Comparison of ENCODE assay signal across 14 mouse cellular contexts in genomic region chr6:100150703-100151208, GRCm38 (mm10).
A peak's percentile ranks its signal among the peaks of the same experiment; 100 is the strongest.
DNase-seq lines count a peak whose midpoint lies in the region; ATAC-seq and TF ChIP-seq lines count a peak whose summit lies in the region.
"Had no signal": no experiment of that assay in that cellular context is flagged by ENCODE, and none has a peak within 500 bp of the region (broad histone marks: within the 10 kb centered on the region; RNA-seq: fewer than 3 reads in every experiment).

No protein-coding gene starts in this region.

- no peak for ATAC-seq in kidney, postnatal 0 days (replicated peaks; ENCODE audit: low FRiP score, low read depth)
- no peak for ATAC-seq in kidney, embryonic 15.5 days (replicated peaks; ENCODE audit: low FRiP score)
- ATAC-seq in granulocyte monocyte progenitor cell, adult 5-6 weeks (replicated peaks; ENCODE audit: poor library complexity, severe bottlenecking), result peak; percentile 86

- H3K4me1 ChIP-seq in kidney, postnatal 0 days (replicated peaks; ENCODE audit: insufficient read depth, low read length), result 0 out of 2 replicates have a peak, but pooled peaks cover 4% of the 10 kb centered on the region
- H3K4me1 ChIP-seq in kidney, embryonic 15.5 days, result peaks cover 15% of the 10 kb centered on the region

- no peak for DNase-seq in kidney, postnatal 0 days (ENCODE audit: low spot score)
- DNase-seq in urinary bladder, postnatal 14 days (ENCODE audit: low spot score), result peak; percentile 27
- DNase-seq in urinary bladder, postnatal 25 days (ENCODE audit: low spot score), result no peak
- DNase-seq in layer of hippocampus, postnatal 36 days, result no peak
- no peak for DNase-seq in left cerebral cortex, postnatal 4 days
- DNase-seq: cerebellum, adult 2 months had no signal

- peak; percentile 36; the same call in 1 of the 2 replicates for TF ChIP-seq CTCF in kidney, postnatal 0 days (IDR thresholded peaks at IDR 0.05; ENCODE audit: low read depth)

- 57% methylated on average over 6 of the region's 6 CpGs for WGBS in kidney, postnatal 0 days
- 59% methylated on average over 6 of the region's 6 CpGs for WGBS in kidney, embryonic 15.5 days

- no peak overlapping the region for H3K4me3 ChIP-seq in kidney, postnatal 0 days (replicated peaks; ENCODE audit: low read depth, low read length)
- no peak overlapping the region for H3K4me3 ChIP-seq in kidney, embryonic 15.5 days (replicated peaks)
- H3K4me3 ChIP-seq: embryonic facial prominence, embryonic 10.5 days; lung, embryonic 15.5 days; midbrain, embryonic 12.5 days; myocyte had no signal

- H3K27me3 ChIP-seq in kidney, postnatal 0 days (ENCODE audit: insufficient read depth, low read length), result no peaks in the 10 kb centered on the region; the same call in 1 of the 2 replicates
- peaks cover 30% of the 10 kb centered on the region for H3K27me3 ChIP-seq in kidney, embryonic 15.5 days
- H3K27me3 ChIP-seq: lung, embryonic 15.5 days had no signal

- H3K9me3 ChIP-seq in kidney, postnatal 0 days (replicated peaks; ENCODE audit: low read length), result no peaks in the 10 kb centered on the region
- H3K9me3 ChIP-seq in kidney, embryonic 15.5 days (replicated peaks), result no peaks in the 10 kb centered on the region
- H3K9me3 ChIP-seq: embryonic facial prominence, embryonic 10.5 days; lung, embryonic 15.5 days; midbrain, embryonic 12.5 days had no signal

- H3K9ac ChIP-seq in kidney, postnatal 0 days (ENCODE audit: low read depth, low read length), result no peak overlapping the region
- no peak overlapping the region for H3K9ac ChIP-seq in kidney, embryonic 15.5 days
- H3K9ac ChIP-seq: lung, embryonic 15.5 days; midbrain, embryonic 12.5 days had no signal

- no peaks in the 10 kb centered on the region for H3K36me3 ChIP-seq in kidney, postnatal 0 days (ENCODE audit: insufficient read depth, low read length)
- H3K36me3 ChIP-seq in kidney, embryonic 15.5 days, result no peaks in the 10 kb centered on the region
- H3K36me3 ChIP-seq: embryonic facial prominence, embryonic 10.5 days; lung, embryonic 15.5 days; midbrain, embryonic 12.5 days had no signal

- H3K27ac ChIP-seq in kidney, postnatal 0 days, result no peak overlapping the region
- no peak overlapping the region for H3K27ac ChIP-seq in kidney, embryonic 15.5 days
- H3K27ac ChIP-seq: embryonic facial prominence, embryonic 10.5 days; lung, embryonic 15.5 days; macrophage; midbrain, embryonic 12.5 days had no signal

- H3K4me2 ChIP-seq in kidney, postnatal 0 days (ENCODE audit: low read length), result no peak overlapping the region
- no peak overlapping the region for H3K4me2 ChIP-seq in kidney, embryonic 15.5 days
- H3K4me2 ChIP-seq: liver, embryonic 11.5 days; lung, embryonic 15.5 days; midbrain, embryonic 12.5 days had no signal

- intact Hi-C loops in left cerebral cortex, postnatal 4 days (cut with DNase I), result no loop called here
